In genomic region chr14:25832301-25832700, GRCm38 (mm10) we compare ENCODE assay signal across 9 mouse cellular contexts. TPM values are rescaled to one million over a fixed set of nuclear protein-coding genes. Genes with fewer than 3 reads are reported as not detected.
A peak's percentile ranks its signal among the peaks of the same experiment; 100 is the strongest.
DNase-seq lines count a peak whose midpoint lies in the region; ATAC-seq lines count a peak whose summit lies in the region.
"Had no signal": no experiment of that assay in that cellular context is flagged by ENCODE, and none has a peak within 500 bp of the region (broad histone marks: within the 10 kb centered on the region; RNA-seq: fewer than 3 reads in every experiment).

No protein-coding gene starts in this region.

- H3K4me2 ChIP-seq in intestine, embryonic 16.5 days (ENCODE audit: low read depth, low read length): peak overlapping the region; percentile 31
- H3K4me2 ChIP-seq in limb, embryonic 11.5 days (ENCODE audit: low read depth, severe bottlenecking): no peak overlapping the region
- peak overlapping the region; percentile 42 for H3K4me2 ChIP-seq in stomach, embryonic 16.5 days (ENCODE audit: low read depth, low read length)
- H3K4me2 ChIP-seq: embryonic facial prominence, embryonic 13.5 days had no signal

- intact Hi-C loops in gastrocnemius, postnatal 14 days (cut with DNase I; ENCODE audit: low total_unique reads): no loop called here

- no peaks in the 10 kb centered on the region for H3K27me3 ChIP-seq in intestine, embryonic 16.5 days (replicated peaks; ENCODE audit: control insufficient read depth, insufficient read depth, low read length)
- H3K27me3 ChIP-seq in limb, embryonic 11.5 days (ENCODE audit: control insufficient read depth, insufficient read depth, low read length): no peaks in the 10 kb centered on the region
- H3K27me3 ChIP-seq in stomach, embryonic 16.5 days (ENCODE audit: control insufficient read depth, insufficient read depth, low read length): no peaks in the 10 kb centered on the region
- H3K27me3 ChIP-seq: embryonic facial prominence, embryonic 13.5 days had no signal

- H3K27ac ChIP-seq in intestine, embryonic 16.5 days (ENCODE audit: low read length): no peak overlapping the region
- H3K27ac ChIP-seq in limb, embryonic 11.5 days (replicated peaks; ENCODE audit: low read depth, low read length): no peak overlapping the region
- H3K27ac ChIP-seq in stomach, embryonic 16.5 days (ENCODE audit: low read length): no peak overlapping the region
- H3K27ac ChIP-seq: embryonic facial prominence, embryonic 13.5 days had no signal

- peak; percentile 76 for ATAC-seq in intestine, embryonic 16.5 days
- ATAC-seq in limb, embryonic 11.5 days (ENCODE audit: insufficient number of reproducible peaks, low FRiP score, low TSS enrichment, low read depth): no peak
- ATAC-seq in monocyte, adult 5-6 weeks (replicated peaks; ENCODE audit: insufficient number of reproducible peaks, low FRiP score, low TSS enrichment, poor library complexity, severe bottlenecking): peak; percentile 91
- peak; percentile 65; the same call in 1 of the 2 replicates for ATAC-seq in stomach, embryonic 16.5 days (ENCODE audit: insufficient read depth, low FRiP score)

- no peak overlapping the region for H3K9ac ChIP-seq in intestine, embryonic 16.5 days (ENCODE audit: low read depth, low read length)
- no peak overlapping the region for H3K9ac ChIP-seq in limb, embryonic 11.5 days (ENCODE audit: low read length)
- no peak overlapping the region for H3K9ac ChIP-seq in stomach, embryonic 16.5 days (ENCODE audit: low read length)
- H3K9ac ChIP-seq: embryonic facial prominence, embryonic 13.5 days had no signal

- WGBS in intestine, embryonic 16.5 days: 8% methylated on average over 14 of the region's 14 CpGs
- WGBS in limb, embryonic 11.5 days: 12% methylated on average over 14 of the region's 14 CpGs
- WGBS in stomach, embryonic 16.5 days: 10% methylated on average over 14 of the region's 14 CpGs

- H3K36me3 ChIP-seq in intestine, embryonic 16.5 days (ENCODE audit: control insufficient read depth, insufficient read depth, low read length): no peaks in the 10 kb centered on the region
- H3K36me3 ChIP-seq in limb, embryonic 11.5 days (ENCODE audit: control insufficient read depth, insufficient read depth, low read length): no peaks in the 10 kb centered on the region
- no peaks in the 10 kb centered on the region for H3K36me3 ChIP-seq in stomach, embryonic 16.5 days (ENCODE audit: control insufficient read depth, insufficient read depth, low read length)
- H3K36me3 ChIP-seq: embryonic facial prominence, embryonic 13.5 days had no signal

- H3K4me1 ChIP-seq in intestine, embryonic 16.5 days (ENCODE audit: control insufficient read depth, insufficient read depth, low read length): no peaks in the 10 kb centered on the region
- H3K4me1 ChIP-seq in limb, embryonic 11.5 days (ENCODE audit: control insufficient read depth, insufficient read depth, low read length): no peaks in the 10 kb centered on the region
- peaks cover 6% of the 10 kb centered on the region; the same call in 1 of the 2 replicates for H3K4me1 ChIP-seq in stomach, embryonic 16.5 days (ENCODE audit: control insufficient read depth, insufficient read depth, low read length)

- no peaks in the 10 kb centered on the region for H3K9me3 ChIP-seq in intestine, embryonic 16.5 days (ENCODE audit: control insufficient read depth, low read length)
- no peaks in the 10 kb centered on the region for H3K9me3 ChIP-seq in limb, embryonic 11.5 days (ENCODE audit: control insufficient read depth, low read length)
- H3K9me3 ChIP-seq in stomach, embryonic 16.5 days (replicated peaks; ENCODE audit: control insufficient read depth, low read length): no peaks in the 10 kb centered on the region
- H3K9me3 ChIP-seq: embryonic facial prominence, embryonic 13.5 days had no signal

- H3K4me3 ChIP-seq in intestine, embryonic 16.5 days (ENCODE audit: low read length): no peak overlapping the region
- no peak overlapping the region for H3K4me3 ChIP-seq in limb, embryonic 11.5 days (ENCODE audit: low read depth, low read length)
- H3K4me3 ChIP-seq in stomach, embryonic 16.5 days (replicated peaks; ENCODE audit: low read length): no peak overlapping the region
- H3K4me3 ChIP-seq: embryonic facial prominence, embryonic 13.5 days had no signal

- DNase-seq in 3134 (ENCODE audit: extremely low read depth, insufficient read length, low spot score): peak; percentile 61
- DNase-seq in NIH3T3 (ENCODE audit: low read depth): peak; percentile 53
- DNase-seq in cerebellum, postnatal 25 days: peak; percentile 63 to 74
- peak; percentile 63 for DNase-seq in gastrocnemius, postnatal 14 days
- DNase-seq in limb, embryonic 11.5 days (ENCODE audit: low spot score): peak; percentile 80

RNA-seq across cellular contexts. Expression of gene Anxa11, which starts 9.7 kb away (rescaled TPM):
- 10 to 100 TPM; 83.7 to 85.1 TPM for total RNA-seq in gastrocnemius, postnatal 14 days (2021)
- polyA plus RNA-seq in intestine, embryonic 16.5 days (2015; fragmentation: Nextera tagmentation; extraction: Ambion mirVana): 95.3 and 105 TPM in 2 replicates
- polyA plus RNA-seq in limb, embryonic 11.5 days (2014; fragmentation: Nextera tagmentation; extraction: Ambion mirVana): 5.0 and 5.1 TPM in 2 replicates
- 7.9 to 21.5 TPM (median 10.8 TPM) in 3 replicates for total RNA-seq in monocyte, adult 5-6 weeks (2017)
- polyA plus RNA-seq in stomach, embryonic 16.5 days (2015; fragmentation: Nextera tagmentation; extraction: Ambion mirVana): 52.1 and 54.4 TPM in 2 replicates
